Mouse (Mus musculus) ES-CJ7 (cell line): Measurements from ENCODE around the gene Tln2.

Source experiments
- DNase-seq: peaks from one replicate; pipeline ENCODE4 v3.0.0; 2011; ENCODE audit warnings: low read depth, low spot score

Gene Tln2

DNA sequence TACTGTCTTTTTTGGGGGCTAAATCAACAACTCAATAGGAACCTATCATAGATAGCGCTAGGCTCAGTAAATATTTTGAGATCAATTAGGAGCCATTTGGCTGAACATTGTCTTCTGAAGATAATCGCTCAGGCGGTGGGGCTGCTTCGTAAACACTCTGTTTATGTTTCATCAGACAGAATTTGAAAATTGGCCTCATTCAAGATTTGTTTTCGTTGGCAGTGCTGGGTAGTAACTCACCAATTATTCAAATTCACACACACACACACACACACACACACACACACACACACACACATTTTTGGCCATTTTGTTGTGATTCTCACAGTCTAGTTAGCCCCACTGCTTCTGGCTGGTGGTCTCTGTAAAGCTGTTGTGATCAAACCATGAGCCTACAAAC lies 12.9 kb downstream of the Tln2 start:
- no peak for DNase-seq

DNA sequence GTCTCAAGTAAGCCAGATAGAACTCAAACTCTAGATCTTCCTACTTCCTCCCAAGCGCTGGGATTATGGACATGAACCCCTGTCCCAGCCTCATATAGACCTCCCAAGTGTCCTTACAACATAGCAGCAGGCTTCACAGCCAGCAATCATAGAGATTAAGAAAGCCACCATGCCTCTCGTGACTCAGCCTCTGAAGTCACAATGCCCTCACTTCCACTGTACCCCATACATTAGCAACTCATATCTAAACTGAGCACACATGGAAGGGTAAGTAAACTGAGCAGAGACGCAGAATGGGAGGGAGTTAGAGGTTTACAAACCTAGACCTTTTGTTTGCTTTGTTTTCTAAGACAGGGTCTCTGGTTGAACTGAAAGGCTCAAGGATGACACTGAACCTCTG lies 13.7 kb downstream of the Tln2 start:
- DNase-seq: no peak

DNA sequence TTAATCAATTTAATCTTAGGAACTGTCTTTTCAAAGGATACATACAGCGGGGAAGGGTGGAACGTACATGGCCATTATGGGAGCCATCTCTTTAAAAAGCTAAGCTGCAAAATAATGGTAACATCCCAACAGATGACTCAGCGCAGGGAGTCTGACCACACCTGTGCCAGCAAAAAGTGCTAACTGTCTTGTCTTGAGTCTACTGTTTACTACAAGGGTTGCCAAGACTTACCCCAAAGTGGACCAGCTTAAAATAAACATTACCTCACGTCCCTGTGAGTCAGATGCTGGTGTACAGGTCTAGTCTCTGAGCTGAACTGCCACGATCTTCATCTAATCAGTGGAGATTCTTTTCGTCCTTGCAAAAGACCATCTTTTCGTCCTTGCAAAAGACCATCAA lies 14.7 kb downstream of the Tln2 start:
- no peak for DNase-seq

DNA sequence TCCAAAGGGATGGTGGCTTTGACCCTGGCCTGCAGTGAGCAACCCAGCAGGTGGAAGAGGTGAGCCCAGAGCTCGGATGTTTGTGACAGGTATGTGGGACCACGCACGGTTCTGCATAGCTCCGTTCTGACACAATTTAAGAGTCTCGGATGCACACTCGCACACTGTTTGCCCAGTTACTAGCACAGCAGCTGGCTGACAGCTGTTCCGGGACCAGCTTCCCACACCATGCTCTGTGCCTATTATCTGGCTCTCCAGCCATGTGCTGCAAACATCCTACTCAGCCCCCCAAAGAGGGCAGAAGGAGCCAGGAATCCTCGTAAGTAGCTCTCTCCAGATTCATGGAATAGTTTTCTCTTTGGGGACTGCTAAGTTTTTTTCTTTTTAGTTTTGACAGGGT lies 17.6 kb downstream of the Tln2 start:
- DNase-seq: no peak

DNA sequence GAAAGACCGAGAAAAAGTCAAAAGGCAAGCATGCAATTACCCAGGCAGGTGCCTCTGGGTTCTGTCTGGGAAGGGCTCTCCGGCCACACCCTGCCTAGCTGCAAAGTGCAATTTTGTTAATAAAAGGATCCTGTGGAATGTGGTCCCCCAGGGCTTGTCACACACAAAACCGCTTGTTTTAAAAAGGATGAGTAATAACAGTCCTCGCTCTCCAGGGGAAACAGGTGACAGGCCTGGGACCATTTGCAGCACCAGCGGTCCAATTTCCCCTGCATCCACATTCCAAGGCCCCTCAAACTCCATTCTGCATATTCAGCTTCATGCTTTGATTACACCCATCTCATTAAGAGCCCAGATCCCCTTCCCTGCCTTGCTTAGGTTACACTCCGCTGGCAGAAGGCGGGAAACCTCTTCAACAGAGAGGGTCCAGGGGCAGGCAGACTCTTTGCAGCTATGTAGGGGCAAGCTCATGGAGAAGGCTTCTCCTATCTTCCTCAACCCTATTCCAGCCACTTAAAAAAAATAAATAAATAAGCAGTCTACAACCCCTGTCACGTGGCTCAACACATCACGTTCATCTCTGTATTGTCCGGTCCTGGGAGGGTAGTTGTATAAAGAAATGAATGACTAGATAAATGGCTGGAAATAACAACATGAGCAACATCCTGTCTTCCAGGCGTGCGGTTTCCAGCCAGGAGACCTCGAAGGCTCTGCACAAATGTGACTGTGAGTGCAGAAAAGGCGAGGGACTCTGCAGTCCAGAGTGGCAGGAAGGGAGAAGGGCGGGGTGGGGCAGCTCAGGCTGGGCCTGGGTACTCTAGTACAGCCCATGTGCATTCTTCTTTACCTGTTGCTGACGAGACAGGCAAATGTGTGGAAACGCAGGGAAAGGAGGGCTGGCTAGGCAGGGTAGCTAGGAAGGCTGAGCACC lies 19.5 kb downstream of the Tln2 start:
- peak; percentile 19 for DNase-seq

DNA sequence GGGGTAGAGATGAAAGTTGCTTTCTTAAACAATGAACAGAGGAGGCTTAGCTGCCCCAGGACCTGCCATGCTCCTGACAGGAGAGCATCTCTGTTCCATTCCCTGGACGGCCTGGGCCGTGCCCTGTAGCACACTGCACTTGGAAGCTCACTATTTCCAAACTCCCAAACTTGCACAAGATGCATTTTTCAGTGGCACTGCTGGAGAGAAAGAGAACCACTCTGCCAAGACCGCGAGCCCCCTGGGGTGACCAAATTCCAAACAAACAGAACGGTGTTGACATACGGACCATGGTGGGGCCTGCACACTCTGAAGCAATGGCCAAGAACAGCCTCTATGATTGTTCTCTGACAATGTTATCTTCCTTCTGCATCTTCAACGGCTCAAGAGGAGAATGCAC lies 25.1 kb downstream of the Tln2 start:
- no peak for DNase-seq

DNA sequence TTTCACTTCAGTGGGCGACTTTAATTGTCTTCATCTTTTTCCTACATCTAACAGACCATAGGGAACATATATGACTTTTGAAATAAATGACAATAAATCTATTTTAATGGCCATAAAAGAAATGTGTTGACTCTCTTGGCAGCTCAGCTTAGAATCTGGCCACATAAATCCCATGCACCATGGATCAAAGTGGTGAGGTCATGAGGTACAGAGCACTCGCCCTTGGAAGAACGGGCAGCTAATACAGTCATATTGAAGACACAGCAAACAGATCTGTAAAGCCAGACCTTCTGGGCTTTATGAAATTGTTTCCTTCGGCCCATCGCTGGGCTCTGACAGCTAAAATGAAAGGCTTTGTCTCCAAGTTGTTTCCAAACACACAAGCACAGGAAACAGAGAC lies 26.2 kb downstream of the Tln2 start:
- DNase-seq: no peak

DNA sequence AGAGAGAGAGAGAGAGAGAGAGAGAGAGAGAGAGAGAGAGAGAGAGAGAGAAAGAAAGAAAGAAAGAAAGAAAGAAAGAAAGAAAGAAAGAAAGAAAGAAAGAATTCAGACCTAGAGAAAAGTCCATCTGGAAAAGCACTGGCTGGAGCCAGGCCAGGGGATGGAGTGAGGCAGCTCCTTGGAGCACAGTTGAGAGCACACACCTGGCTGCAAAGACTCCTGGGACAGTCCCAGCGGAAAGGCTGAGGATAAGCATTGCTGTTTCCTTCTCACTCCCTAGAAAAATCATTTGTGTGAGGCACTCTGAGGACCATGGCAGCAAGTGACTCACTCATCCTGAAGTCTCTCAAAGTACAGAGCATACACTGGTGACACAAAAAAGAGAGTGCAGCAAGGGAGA lies 26.9 kb downstream of the Tln2 start:
- DNase-seq: no peak

DNA sequence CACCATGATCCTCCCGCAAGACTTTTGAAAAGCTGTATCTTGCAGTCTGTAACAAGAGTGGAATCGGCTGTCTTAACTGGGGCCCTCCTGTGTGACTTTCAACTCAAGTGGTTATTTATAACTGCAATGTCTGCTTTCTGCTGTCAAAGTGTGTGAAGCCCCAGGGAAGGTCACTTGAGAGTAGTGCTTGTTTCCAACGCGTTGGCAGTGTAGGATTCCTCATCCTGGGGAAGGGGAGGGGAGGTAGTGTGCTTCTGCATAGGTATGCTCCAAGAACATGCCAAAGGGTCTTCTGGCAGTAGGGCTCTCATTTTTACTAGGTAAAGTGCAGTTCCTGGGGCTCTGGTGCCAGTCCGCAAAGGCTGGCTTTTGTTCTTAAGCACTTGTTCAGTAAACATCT lies 29.9 kb downstream of the Tln2 start:
- DNase-seq: no peak

DNA sequence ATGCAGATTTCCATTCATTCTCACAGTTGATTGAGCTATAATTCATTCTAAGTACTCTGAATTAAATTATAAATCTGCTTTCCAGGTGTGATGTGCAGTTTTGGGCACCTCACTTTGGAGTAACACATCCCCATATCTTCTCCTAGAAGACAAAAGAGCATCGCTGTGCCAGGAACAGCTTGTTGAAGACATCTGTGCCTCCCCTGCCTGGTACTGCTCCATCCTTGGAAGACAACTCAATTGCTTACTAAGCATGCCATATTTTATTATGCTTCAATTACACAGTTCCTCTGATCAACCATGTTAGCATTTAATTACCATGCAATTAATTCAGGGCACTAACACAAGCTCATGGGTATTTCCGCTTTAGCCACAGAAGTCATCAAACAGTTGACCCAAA lies 31.8 kb downstream of the Tln2 start:
- DNase-seq: no peak

DNA sequence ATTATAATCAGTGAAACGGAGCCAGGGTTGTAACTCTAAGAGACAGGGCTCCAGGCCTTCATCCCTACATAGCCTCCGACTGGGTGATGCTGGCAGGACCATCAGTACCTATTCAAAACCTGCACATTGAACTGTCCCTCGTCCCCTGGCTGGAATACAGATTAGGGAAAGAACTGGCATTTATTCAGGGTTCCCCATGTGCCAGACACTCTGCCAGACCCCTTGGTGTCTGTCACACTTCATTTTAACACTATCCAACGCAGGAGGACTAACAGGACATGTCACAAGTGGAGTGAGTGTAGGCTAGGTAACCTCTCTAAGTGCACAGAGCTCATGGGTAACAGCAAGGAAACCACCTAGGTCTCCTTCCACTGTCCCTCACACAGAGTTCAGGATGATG lies 37.8 kb downstream of the Tln2 start:
- no peak for DNase-seq

DNA sequence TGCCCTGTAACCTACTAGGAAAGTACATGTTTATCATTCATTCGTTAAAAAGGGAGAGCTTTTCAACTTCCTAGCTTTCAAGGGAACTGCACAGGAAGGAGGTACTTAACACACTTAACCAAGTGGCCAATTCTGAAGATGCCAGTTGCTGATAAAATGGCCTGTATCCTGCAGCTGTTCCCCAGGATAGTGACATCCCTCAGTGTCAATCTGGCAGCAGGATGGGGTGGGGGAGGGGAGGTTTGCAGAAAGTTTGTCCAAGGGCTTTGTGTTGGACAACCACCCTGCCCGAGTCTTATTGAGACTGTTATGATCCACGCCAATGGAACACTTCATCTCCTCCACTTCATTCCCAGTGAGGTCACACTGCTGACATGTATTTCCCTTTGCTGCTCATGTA lies 50.0 kb downstream of the Tln2 start:
- no peak for DNase-seq

DNA sequence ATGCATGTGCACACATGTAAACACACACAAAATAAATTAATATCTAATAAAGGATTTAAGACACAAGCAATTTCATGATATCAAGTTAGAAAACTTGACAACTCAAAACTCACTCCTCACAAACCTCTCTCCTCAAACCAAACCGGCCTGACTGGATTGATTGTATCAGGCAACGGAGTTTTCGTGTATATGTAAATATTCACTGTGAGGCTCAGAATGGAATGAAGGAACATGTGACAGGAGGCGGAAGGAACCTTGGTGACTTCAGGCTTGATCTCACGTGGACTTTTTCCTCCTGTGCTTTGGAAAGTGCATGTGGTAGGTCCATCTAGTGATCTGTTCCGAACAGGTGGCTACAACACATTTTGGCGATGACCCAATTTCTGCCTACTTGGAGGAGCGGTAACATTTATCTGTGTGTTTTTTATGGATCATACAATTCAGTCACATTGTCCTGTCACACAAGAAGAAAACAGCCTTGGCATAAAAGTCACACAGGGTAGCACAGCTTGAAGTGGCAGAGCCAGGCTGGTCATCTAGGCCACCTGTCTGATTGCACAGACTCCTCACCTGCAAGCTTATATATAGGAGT lies 54.7 kb downstream of the Tln2 start:
- no peak for DNase-seq

DNA sequence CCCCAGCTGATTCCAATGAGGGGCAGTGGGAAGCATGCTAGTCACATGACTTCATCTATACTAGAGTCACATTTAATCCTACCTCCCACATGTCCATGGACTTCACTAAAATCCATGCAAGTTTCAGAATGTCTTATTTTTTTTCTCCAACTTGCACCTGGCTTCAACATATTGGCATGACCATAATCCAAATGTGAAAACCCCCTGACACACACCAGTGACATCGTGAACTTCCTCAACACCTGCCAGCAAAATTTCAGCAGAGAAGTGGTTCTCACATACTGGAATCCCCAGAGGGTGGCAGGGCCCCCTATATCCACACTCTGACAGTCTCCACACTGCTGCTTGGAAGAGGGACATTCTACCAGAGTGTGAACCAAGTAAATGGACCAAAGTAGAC lies 57.7 kb downstream of the Tln2 start:
- no peak for DNase-seq

DNA sequence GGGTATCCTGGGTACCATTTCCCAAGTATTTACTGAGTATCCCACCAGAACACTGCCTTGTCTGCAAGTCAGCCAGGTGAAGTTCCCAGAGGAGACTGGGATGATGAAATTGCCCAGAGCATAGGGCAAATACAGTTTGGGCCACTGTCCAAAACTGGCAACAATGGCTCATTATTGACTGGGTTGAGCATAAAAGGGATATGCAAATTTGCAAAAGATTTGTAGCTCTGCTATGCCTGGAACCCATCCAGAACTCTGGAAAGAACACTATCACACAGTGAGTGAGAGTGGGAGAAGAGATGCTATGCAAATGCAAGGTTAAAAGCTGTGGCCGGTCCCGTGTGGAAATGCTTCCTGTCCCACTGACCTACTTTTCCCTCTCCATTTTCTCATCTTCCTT lies 63.1 kb downstream of the Tln2 start:
- no peak for DNase-seq

DNA sequence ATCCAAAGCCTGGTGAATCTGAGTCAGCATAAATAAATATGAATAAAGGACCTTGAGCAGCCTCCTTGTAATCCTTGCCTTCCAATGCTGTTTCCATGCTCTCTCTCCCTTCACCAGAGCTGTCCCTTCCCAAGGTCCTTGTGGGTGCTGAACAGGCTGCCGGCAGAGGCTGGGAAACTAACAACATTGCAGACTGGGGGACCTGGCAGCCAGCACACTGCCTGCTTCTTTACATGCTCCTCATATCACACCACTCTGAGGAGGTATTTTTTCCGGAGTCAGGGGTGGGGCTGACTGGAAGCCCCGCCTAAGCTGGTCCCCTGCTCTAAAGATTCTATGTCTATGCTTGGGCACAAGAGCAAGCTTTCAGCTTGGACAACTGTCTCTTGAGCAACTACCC lies 64.2 kb downstream of the Tln2 start:
- no peak for DNase-seq

DNA sequence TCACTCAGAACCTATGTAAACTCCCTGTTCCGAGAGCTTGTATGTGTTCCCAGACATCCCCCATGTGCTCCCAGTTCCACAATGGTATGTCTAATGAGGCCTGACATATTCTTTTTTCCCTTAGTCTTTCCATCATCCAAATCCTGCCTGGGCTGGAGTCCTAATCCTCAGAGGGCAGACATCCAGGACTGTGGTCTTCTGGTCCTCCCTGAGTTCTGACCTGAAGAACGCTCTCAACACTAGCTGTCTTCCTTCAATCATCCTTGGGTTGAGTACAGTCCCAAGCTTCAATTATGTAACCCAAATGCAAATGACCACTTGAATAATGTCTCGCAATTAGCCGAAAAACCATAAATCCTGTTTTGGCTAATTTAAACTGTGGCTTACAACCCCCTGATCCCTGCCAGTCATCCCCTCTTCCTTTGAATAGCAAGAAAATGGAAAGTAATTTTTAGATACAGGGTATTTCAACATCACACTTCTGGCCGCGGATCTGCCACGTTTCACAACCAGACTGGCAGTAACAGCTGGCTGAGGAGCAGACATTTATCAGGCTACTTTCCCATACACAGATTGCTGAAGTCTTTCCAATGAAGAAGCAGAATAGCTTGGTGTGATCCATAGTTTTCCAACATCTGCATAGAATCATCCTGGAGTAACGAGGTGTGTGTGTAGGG lies 65.5 kb downstream of the Tln2 start:
- DNase-seq: no peak

DNA sequence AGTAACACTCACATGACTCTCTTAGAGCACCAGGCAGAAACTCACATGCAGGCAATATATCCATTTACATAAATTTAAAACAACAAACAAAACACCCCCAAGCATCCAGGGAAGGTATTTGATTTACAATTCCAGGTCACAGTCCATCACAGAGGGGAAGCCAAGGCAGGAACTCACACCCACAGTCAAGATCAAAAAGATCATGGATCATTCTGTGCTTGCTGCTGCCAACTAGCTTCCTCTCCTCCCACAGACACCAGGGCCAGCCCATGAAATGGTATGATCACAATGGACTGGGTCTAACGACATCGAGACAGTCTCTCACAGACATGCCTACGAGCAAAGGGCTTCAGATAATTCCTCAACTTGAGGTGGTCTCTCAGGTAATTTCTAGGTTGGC lies 70.1 kb downstream of the Tln2 start:
- no peak for DNase-seq

DNA sequence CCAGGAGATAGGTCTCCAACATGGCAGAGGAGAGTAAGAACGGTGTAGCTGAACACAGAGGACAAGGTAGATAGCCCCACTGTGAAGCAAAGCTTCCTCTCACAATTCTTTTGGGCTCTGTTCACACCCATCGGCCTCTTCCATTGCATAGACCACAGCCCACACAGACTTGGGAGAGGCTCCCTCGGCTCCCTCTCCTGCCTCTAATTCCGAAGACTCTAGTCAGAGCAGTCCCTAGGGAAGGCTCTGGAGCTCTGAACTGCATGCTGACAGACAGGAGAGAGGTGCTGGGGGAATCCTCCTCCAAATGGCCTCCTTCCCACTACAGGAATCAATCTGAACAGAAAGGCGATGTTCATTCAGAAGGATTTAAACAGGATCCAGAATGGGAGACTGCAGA lies 72.9 kb downstream of the Tln2 start:
- no peak for DNase-seq

DNA sequence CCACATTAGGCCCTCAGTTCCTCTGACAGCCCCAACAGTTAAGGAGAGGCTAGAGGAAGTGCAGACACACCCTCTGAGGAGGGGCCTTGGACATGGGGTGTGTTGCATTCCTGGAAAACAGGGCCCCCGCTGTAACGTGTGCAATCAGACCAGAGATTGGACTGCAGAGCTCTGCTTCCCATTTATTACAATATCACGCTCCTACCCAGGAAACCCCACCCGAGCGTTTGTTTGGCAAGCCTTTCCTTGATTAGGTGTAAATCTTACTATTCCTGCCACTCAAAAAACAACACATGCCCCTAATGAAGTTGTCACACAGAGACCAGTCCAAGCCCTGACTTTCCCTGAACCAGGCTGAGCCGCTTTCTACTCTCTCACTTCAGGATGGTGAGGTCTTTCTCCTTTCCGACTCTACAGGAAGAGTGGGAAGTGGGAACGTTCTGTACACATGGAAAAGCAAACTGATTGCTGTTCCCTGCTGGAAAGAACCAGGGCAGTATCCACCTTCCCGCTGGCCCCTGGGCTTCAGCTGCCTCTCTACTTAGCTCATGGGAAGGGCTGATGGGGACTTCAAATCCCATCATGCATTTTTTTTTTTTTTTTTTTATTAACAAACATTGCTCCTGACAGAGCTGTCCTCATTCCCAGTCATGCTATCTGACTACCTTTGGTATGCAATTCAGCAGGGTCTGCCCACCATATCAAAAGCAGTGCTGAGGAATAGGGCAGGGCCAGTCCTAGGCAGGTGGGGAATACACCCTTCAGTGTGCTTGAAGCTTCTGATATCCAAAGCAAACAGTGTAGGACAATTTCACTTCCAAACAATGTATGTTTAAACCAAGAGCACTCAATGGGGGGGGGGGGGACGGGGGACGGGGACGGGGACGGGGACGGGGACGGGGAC lies 74.1 kb downstream of the Tln2 start:
- DNase-seq: peak; percentile 4

DNA sequence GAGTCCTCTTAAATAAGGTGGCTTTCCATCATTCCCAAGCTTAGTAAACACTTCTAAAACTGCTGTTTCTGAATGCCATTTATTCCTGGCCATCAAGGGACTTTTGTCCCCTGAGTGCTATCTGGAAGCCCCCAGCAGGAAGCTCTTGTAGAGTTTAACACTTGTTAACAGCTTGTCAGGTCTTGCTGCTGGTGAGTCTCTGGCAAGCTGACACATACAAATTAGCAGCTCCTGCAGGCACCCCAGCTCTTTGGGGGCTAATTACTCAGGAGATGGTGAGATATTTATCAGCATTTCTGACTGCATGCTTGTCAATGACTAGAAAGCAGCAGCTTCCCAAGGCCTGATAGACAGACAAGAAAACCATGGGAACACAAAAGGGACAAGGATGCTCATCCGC lies 77.2 kb downstream of the Tln2 start:
- DNase-seq: no peak

DNA sequence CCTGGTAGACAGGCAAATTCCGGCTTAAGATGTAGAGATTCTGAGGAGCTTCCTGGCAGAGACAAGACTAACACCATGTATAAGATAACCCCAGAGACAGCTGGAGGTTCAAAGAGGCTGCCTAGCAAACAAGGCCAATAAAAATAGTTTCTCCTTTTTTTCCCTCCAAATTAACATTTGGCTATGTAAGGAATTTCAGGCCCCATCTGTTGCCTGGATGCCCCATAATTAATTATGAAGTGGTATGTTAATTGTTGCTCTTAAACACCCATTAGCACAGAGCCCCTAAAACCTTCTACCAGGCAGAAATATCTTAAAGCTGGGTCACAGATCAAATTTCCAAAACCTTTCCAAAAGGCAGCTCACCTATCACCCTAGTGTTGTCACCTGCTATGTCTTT lies 77.7 kb downstream of the Tln2 start:
- DNase-seq: no peak
